Comparison of ENCODE assay signal across 8 mouse cellular contexts in genomic region chr6:119176103-119176502, GRCm38 (mm10). TPM values are rescaled to one million over a fixed set of nuclear protein-coding genes. Genes with fewer than 3 reads are reported as not detected.
DNase-seq lines count a peak whose midpoint lies in the region; ATAC-seq and TF ChIP-seq lines count a peak whose summit lies in the region.

No protein-coding gene starts in this region.

- no peak for TF ChIP-seq CTCF in gastrocnemius, adult 2 months (IDR thresholded peaks at IDR 0.05)
- no peak for TF ChIP-seq CTCF in C2C12 (IDR thresholded peaks at IDR 0.05; ENCODE audit: control insufficient read depth, insufficient read depth, insufficient read length)
- TF ChIP-seq CTCF in forebrain, postnatal 0 days (IDR thresholded peaks at IDR 0.05; ENCODE audit: low read depth), result no peak

- H3ac ChIP-seq in C2C12 (ENCODE audit: control insufficient read depth, insufficient read length, low read depth), result no peak overlapping the region

- H3K79me3 ChIP-seq in C2C12 (ENCODE audit: low read depth), result no peaks in the 10 kb centered on the region

- H3K79me2 ChIP-seq in C2C12 (ENCODE audit: control insufficient read depth, insufficient read depth), result no peaks in the 10 kb centered on the region

- H3K4me3 ChIP-seq in gastrocnemius, adult 2 months, result peak overlapping the region; percentile 84
- H3K4me3 ChIP-seq in C2C12 (ENCODE audit: insufficient read depth, poor library complexity, severe bottlenecking), result peak overlapping the region; percentile 44
- peak overlapping the region; percentile 70 for H3K4me3 ChIP-seq in forebrain, postnatal 0 days (ENCODE audit: low read depth, low read length)
- H3K4me3 ChIP-seq in liver, embryonic 15.5 days (replicated peaks), result peak overlapping the region; percentile 83

- peaks cover 5% of the 10 kb centered on the region; the same call in 1 of the 2 replicates for H3K4me1 ChIP-seq in forebrain, postnatal 0 days (ENCODE audit: insufficient read depth)
- H3K4me1 ChIP-seq in liver, embryonic 15.5 days (replicated peaks), result peaks cover 24% of the 10 kb centered on the region

- no peaks in the 10 kb centered on the region for H3K27me3 ChIP-seq in C2C12 (ENCODE audit: control insufficient read depth, insufficient read depth, insufficient read length)
- no peaks in the 10 kb centered on the region for H3K27me3 ChIP-seq in forebrain, postnatal 0 days (ENCODE audit: insufficient read depth, low read length)
- H3K27me3 ChIP-seq in liver, embryonic 15.5 days, result no peaks in the 10 kb centered on the region

- ATAC-seq in forebrain, postnatal 0 days, result no peak
- ATAC-seq in liver, embryonic 15.5 days (ENCODE audit: insufficient read depth), result no peak

- H3K36me3 ChIP-seq in C2C12 (ENCODE audit: control insufficient read depth, insufficient read depth), result no peaks in the 10 kb centered on the region
- peaks cover 2% of the 10 kb centered on the region; the same call in 1 of the 2 replicates for H3K36me3 ChIP-seq in forebrain, postnatal 0 days (ENCODE audit: insufficient read depth)
- no peaks in the 10 kb centered on the region for H3K36me3 ChIP-seq in liver, embryonic 15.5 days (replicated peaks)

- H3K9me3 ChIP-seq in forebrain, postnatal 0 days (ENCODE audit: low read length), result no peaks in the 10 kb centered on the region
- H3K9me3 ChIP-seq in liver, embryonic 15.5 days (replicated peaks), result no peaks in the 10 kb centered on the region

- WGBS in forebrain, postnatal 0 days, result 61% methylated on average over 7 of the region's 7 CpGs
- WGBS in liver, embryonic 15.5 days (ENCODE audit: insufficient replicate concordance), result 63% methylated on average over 7 of the region's 7 CpGs

- intact Hi-C loops in gastrocnemius, adult 2 months (cut with DNase I), result no loop called here
- intact Hi-C loops in gastrocnemius, postnatal 14 days (cut with DNase I; ENCODE audit: low total_unique reads), result no loop called here

- H3K4me2 ChIP-seq in forebrain, postnatal 0 days (ENCODE audit: low read depth), result peak overlapping the region; percentile 68
- H3K4me2 ChIP-seq in liver, embryonic 15.5 days, result peak overlapping the region; percentile 74

- no peak for DNase-seq in gastrocnemius, adult 2 months
- no peak for DNase-seq in gastrocnemius, postnatal 14 days
- DNase-seq in forebrain, postnatal 0 days, result no peak
- DNase-seq in adrenal gland, postnatal 10 days, result no peak
- no peak for DNase-seq in left cerebral cortex, adult 18-20 months (ENCODE audit: low spot score in 2 of 2)
- DNase-seq in frontal cortex, adult 2 months (ENCODE audit: extremely low spot score in 1 of 2, low spot score in 1 of 2), result no peak

- H3K9ac ChIP-seq in forebrain, postnatal 0 days, result no peak overlapping the region
- peak overlapping the region; percentile 72; the same call in 1 of the 2 replicates for H3K9ac ChIP-seq in liver, embryonic 15.5 days

- peak overlapping the region; percentile 90; the same call in 1 of the 2 replicates for H3K27ac ChIP-seq in gastrocnemius, adult 2 months
- H3K27ac ChIP-seq in forebrain, postnatal 0 days (ENCODE audit: low read depth, low read length), result no peak overlapping the region
- H3K27ac ChIP-seq in liver, embryonic 15.5 days (replicated peaks), result no peak overlapping the region

TF ChIP-seq in C2C12, 6 proteins besides CTCF, POLR2A, EP300 and RAD21:
- no peak for TF ChIP-seq MAX (IDR thresholded peaks at IDR 0.05)
- TF ChIP-seq MYOD1 (IDR thresholded peaks at IDR 0.05; ENCODE audit: control insufficient read depth, insufficient read length, low read depth), result no peak
- TF ChIP-seq USF1 (IDR thresholded peaks at IDR 0.05; ENCODE audit: low read depth), result no peak
- no peak for TF ChIP-seq FOSL1 (IDR thresholded peaks at IDR 0.05; ENCODE audit: insufficient read depth, low read length, poor library complexity, severe bottlenecking)
- TF ChIP-seq MYOG (IDR thresholded peaks at IDR 0.05; ENCODE audit: control insufficient read depth, extremely low read depth, insufficient read length), result no peak
- TF ChIP-seq CEBPB (IDR thresholded peaks at IDR 0.05; ENCODE audit: low read depth), result no peak

RNA-seq across cellular contexts. Expression of gene Dcp1b, which starts 1.1 kb away (rescaled TPM):
- total RNA-seq in gastrocnemius, adult 2 months (2021), result 1 to 10 TPM; 4.3 to 4.8 TPM
- 1 to 10 TPM; 4.2 to 4.3 TPM for total RNA-seq in gastrocnemius, postnatal 14 days (2021)
- 1.7 TPM for polyA plus RNA-seq in C2C12 (2012; fragmentation: generic; extraction: Trizol)
- total RNA-seq in forebrain, postnatal 0 days (2014; rRNA removed), result 24.0 and 29.6 TPM in 2 replicates
- 12.3 and 12.5 TPM in 2 replicates for polyA plus RNA-seq in forebrain, postnatal 0 days (2015; fragmentation: Nextera tagmentation; extraction: Ambion mirVana)
- 3.2 and 3.4 TPM in 2 replicates for polyA plus RNA-seq in liver, embryonic 15.5 days (2015; fragmentation: Nextera tagmentation; extraction: Ambion mirVana)
- 10 to 100 TPM; 10.7 to 17.4 TPM for total RNA-seq in adrenal gland, postnatal 10 days (2021)
- total RNA-seq in left cerebral cortex, adult 18-20 months (2021), result 10 to 100 TPM; 17.4 to 17.8 TPM
- 29.9 and 31.7 TPM in 2 replicates for polyA plus RNA-seq in frontal cortex, adult 2 months (2012; rRNA removed)

RNA-seq across cellular contexts. Expression of gene Cacna1c, which starts 20.1 kb away (rescaled TPM):
- total RNA-seq in gastrocnemius, adult 2 months (2021), result 1 to 10 TPM; 1.7 to 1.9 TPM
- total RNA-seq in gastrocnemius, postnatal 14 days (2021), result 1 to 10 TPM; 3.6 to 4.9 TPM
- not detected for polyA plus RNA-seq in C2C12 (2012; fragmentation: generic; extraction: Trizol)
- 36.2 and 43.3 TPM in 2 replicates for total RNA-seq in forebrain, postnatal 0 days (2014; rRNA removed)
- polyA plus RNA-seq in forebrain, postnatal 0 days (2015; fragmentation: Nextera tagmentation; extraction: Ambion mirVana), result 3.2 and 4.2 TPM in 2 replicates
- polyA plus RNA-seq in liver, embryonic 15.5 days (2015; fragmentation: Nextera tagmentation; extraction: Ambion mirVana), result 0.41 and 0.44 TPM in 2 replicates
- 10 to 100 TPM; 39.2 to 58.2 TPM for total RNA-seq in adrenal gland, postnatal 10 days (2021)
- total RNA-seq in left cerebral cortex, adult 18-20 months (2021), result 10 to 100 TPM; 53.4 to 54.5 TPM
- polyA plus RNA-seq in frontal cortex, adult 2 months (2012; rRNA removed), result 29.3 and 29.7 TPM in 2 replicates
